Mouse (Mus musculus) sigmoid colon, adult 10 weeks (tissue): Measurements from ENCODE around the gene Akap4. TPM values are rescaled to one million over a fixed set of nuclear protein-coding genes. Genes with fewer than 3 reads are reported as not detected.

Experiments
- polyA plus RNA-seq: library from polyadenylated mRNA; stranded (reverse); fragments of 350-450 nt; fragmentation: Illumina TruSeq; extraction: RNeasy Lipid Tissue Mini Kit (QIAGEN cat#74804); gene quantifications from one replicate; pipeline ENCODE4 v1.2.3, GENCODE M21; 2014; ENCODE audit warnings: low read depth, low replicate concordance

The Akap4 gene
- polyA plus RNA-seq, result not detected

DNA sequence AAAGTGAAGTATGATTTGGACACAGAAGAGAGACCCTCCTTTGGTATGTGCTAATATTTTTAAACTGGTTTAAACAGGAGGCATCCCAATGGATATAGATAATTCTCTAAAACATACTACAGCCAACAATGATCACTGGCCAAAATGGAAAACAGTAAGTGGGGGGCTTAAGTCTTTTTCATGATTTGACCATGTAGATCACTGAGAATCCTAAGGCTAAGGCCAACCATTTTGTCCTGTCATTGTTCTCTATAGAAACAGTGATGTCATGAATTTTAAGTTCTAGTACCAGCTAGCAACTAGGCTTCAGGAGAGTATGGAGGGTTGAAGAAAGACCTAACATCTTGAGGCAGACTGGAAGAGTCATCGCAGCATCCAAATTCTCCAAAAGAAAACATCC lies at the start of gene Akap4:
Gene Akap4, plus strand, starts transcription at position 301 of the 400 bp plus-strand sequence.

DNA sequence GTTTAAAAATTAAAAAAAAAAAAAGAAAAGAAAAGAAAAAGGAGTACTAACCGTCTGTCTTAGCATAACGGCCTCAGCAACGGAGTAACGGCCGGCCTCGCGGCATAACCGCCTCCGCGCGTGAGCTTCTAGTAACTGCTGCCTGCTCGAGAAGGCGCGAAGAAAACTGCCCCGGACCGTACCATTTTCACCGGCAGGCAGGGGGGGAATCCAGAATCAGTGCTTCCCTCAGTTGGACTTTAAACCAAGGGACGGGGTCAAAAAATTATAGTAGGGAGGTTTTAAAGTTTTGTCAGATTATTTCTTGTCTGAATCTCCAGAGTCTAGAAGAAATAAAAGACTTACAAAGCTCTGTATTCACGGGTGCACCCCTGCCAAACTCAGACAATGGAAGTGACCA lies 25.8 kb upstream of the Akap4 start, which contains the start of gene Ccnb3:
Gene Ccnb3, minus strand, starts transcription at position 101 of the 400 bp plus-strand sequence.

Other genes with a start within 250 kb of the Akap4 start
- gene Ccnb3, start 25.9 kb upstream of the Akap4 start, polyA plus RNA-seq, result not detected